Mouse (Mus musculus) small intestine, adult 2 months (tissue): ENCODE results near the gene Ephb1.

Experiments used
- CTCF ChIP-seq: fragments of 200-500 bp; IDR thresholded peaks from 2 replicates; pipeline ENCODE4 v1.5.1; 2012; ENCODE audit warnings: low read depth, mild to moderate bottlenecking, control low read depth, inconsistent platforms, low read length, moderate library complexity, mixed read lengths; ENCODE audit not compliant: insufficient replicate concordance, insufficient read length; ENCODE audit errors: extremely low read depth
- POLR2A ChIP-seq: fragments of 200-500 bp; IDR thresholded peaks from 2 replicates; pipeline ENCODE4 v1.6.1; 2012; ENCODE audit warnings: low read depth, mild to moderate bottlenecking, control low read depth, inconsistent platforms, low read length, moderate library complexity

GRCm38 (mm10) chr9:102169706-102170105, 184.8 kb downstream of the Ephb1 start:
- TF ChIP-seq CTCF, result no peak
- TF ChIP-seq POLR2A, result no peak
